Mouse (Mus musculus) cerebellum, adult 2 months (tissue): ENCODE data around the gene Atp1b2.

ENCODE experiments used
- CTCF ChIP-seq: fragments of 200-500 bp; IDR thresholded peaks from 2 replicates; pipeline ENCODE4 v1.5.1; 2011; ENCODE audit warnings: low read depth, mild to moderate bottlenecking, control low read depth, low read length, moderate library complexity, borderline replicate concordance; ENCODE audit not compliant: insufficient read depth
- POLR2A ChIP-seq: fragments of 200-500 bp; IDR thresholded peaks from 2 replicates; pipeline ENCODE4 v1.6.1; 2011; ENCODE audit warnings: low read length, control low read depth, borderline replicate concordance; ENCODE audit not compliant: insufficient read depth

DNA sequence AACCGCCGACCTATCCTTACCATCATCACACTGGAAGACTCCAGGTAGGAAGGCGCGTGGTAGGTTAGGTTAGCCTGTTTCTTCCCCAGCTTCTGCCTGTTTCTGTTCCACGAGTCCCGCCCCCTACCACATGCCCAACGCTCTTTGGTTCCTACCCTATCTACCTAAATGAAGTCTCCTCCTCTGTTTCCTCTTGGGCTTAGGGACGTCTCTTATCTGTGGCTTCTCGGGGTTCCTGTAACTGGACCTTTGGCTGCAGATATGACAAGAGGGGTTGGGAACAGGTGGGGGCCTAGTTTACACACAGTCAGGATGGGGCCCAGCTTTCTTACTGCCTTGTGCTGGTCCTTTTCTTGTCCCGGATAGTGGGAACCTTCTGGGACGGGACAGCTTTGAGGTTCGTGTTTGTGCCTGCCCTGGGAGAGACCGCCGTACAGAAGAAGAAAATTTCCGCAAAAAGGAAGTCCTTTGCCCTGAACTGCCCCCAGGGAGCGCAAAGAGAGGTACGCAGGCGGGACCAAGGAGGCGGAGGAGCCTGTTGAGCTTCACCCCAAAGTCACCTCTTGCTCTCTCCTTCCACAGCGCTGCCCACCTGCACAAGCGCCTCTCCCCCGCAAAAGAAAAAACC is 16.4 kb downstream of the Atp1b2 start:
- no peak for TF ChIP-seq CTCF
- no peak for TF ChIP-seq POLR2A
